Mouse (Mus musculus) MEL (cell line): ENCODE data around the gene Smpd3. TPM values are rescaled to one million over a fixed set of nuclear protein-coding genes. Genes with fewer than 3 reads are reported as not detected.

Experiments used
- DNase-seq: peaks from one replicate; pipeline ENCODE4 v3.0.0; 2011; ENCODE audit warnings: low read depth, low spot score
- H3K27ac ChIP-seq: 2 replicates; pipeline ENCODE4 v1.5.1; 2012; ENCODE audit warnings: low read depth, mild to moderate bottlenecking, control low read depth, low read length, moderate library complexity; ENCODE audit not compliant: control insufficient read depth
- H3K27me3 ChIP-seq, 2 experiments: fragments of 150-350 bp in 1 of 2; sonication (generic) in 1 of 2; 2 replicates each; pipeline ENCODE4 v1.6.1; 2012; ENCODE audit warnings: low read length in 2 of 2, mild to moderate bottlenecking in 2 of 2, improper control_type of control experiment in 1 of 2, moderate library complexity in 1 of 2; ENCODE audit not compliant: insufficient read depth in 2 of 2, control insufficient read depth in 1 of 2
- H3K36me3 ChIP-seq, 2 experiments: 2 replicates each; pipeline ENCODE4 v1.6.1; 2012 to 2014; ENCODE audit warnings: low read length in 2 of 2, improper control_type of control experiment in 1 of 2, inconsistent platforms in 1 of 2, mild to moderate bottlenecking in 1 of 2; ENCODE audit not compliant: insufficient read depth in 2 of 2, control insufficient read depth in 1 of 2
- H3K4me1 ChIP-seq, 2 experiments: fragments of 150-350 bp in 1 of 2; sonication (generic) in 1 of 2; 2 replicates each; pipeline ENCODE4 v1.6.1; 2012; ENCODE audit warnings: low read length in 2 of 2, improper control_type of control experiment in 1 of 2, mild to moderate bottlenecking in 1 of 2; ENCODE audit not compliant: insufficient read depth in 2 of 2, control insufficient read depth in 1 of 2
- H3K4me3 ChIP-seq, 2 experiments: fragments of 150-350 bp in 1 of 2; sonication (generic) in 1 of 2; 2 replicates each; pipeline ENCODE4 v1.5.1; 2012; ENCODE audit warnings: low read depth in 2 of 2, low read length in 2 of 2, mild to moderate bottlenecking in 2 of 2, moderate library complexity in 2 of 2, control low read depth in 1 of 2, improper control_type of control experiment in 1 of 2; ENCODE audit not compliant: control insufficient read depth in 1 of 2, insufficient read depth in 1 of 2
- H3K79me2 ChIP-seq: 2 replicates; pipeline ENCODE4 v1.6.1; 2012; ENCODE audit warnings: mild to moderate bottlenecking, low read length, moderate library complexity; ENCODE audit not compliant: control insufficient read depth, poor library complexity, insufficient read depth
- H3K9ac ChIP-seq: 2 replicates; pipeline ENCODE4 v1.6.1; 2012; ENCODE audit warnings: low read depth, mild to moderate bottlenecking, control low read depth, low read length, moderate library complexity; ENCODE audit not compliant: control insufficient read depth, poor library complexity, severe bottlenecking
- H3K9me3 ChIP-seq: fragments of 150-350 bp; sonication (generic); replicated peaks from 2 replicates; pipeline ENCODE4 v1.6.1; 2012; ENCODE audit warnings: mild to moderate bottlenecking, low read length, improper control_type of control experiment, moderate library complexity; ENCODE audit not compliant: insufficient read depth
- BHLHE40 ChIP-seq: IDR thresholded peaks from 2 replicates; pipeline ENCODE4 v1.6.1; 2012; ENCODE audit warnings: low read depth, mild to moderate bottlenecking, inconsistent platforms, low read length, improper control_type of control experiment, borderline replicate concordance
- CHD2 ChIP-seq: IDR thresholded peaks from 2 replicates; pipeline ENCODE4 v1.6.1; 2011; ENCODE audit warnings: low read length, improper control_type of control experiment
- EP300 ChIP-seq, 2 experiments: IDR thresholded peaks; 2 replicates each; pipeline ENCODE4 v1.6.1; 2011; ENCODE audit warnings: improper control_type of control experiment in 2 of 2, low read length in 2 of 2, low read depth in 1 of 2, mild to moderate bottlenecking in 1 of 2
- GABPA ChIP-seq: IDR thresholded peaks from 2 replicates; pipeline ENCODE4 v1.6.1; 2012; ENCODE audit warnings: low read depth, mild to moderate bottlenecking, inconsistent platforms, low read length, improper control_type of control experiment, moderate library complexity
- GATA1 ChIP-seq: IDR thresholded peaks from 2 replicates; pipeline ENCODE4 v1.6.1; 2011; ENCODE audit warnings: low read depth, low read length, improper control_type of control experiment
- JUND ChIP-seq: IDR thresholded peaks from 2 replicates; pipeline ENCODE4 v1.6.1; 2011; ENCODE audit warnings: low read depth, mild to moderate bottlenecking, improper control_type of control experiment, low read length
- MAFK ChIP-seq: IDR thresholded peaks from 2 replicates; pipeline ENCODE4 v1.6.1; 2011; ENCODE audit warnings: low read depth, mild to moderate bottlenecking, low read length, improper control_type of control experiment, borderline replicate concordance
- MAX ChIP-seq: IDR thresholded peaks from 2 replicates; pipeline ENCODE4 v1.6.1; 2011; ENCODE audit warnings: low read length, improper control_type of control experiment
- MAZ ChIP-seq: IDR thresholded peaks from 2 replicates; pipeline ENCODE4 v1.6.1; 2012; ENCODE audit warnings: low read depth, mild to moderate bottlenecking, inconsistent platforms, low read length, improper control_type of control experiment
- MYC ChIP-seq: IDR thresholded peaks from 2 replicates; pipeline ENCODE4 v1.6.1; 2011; ENCODE audit warnings: low read depth, mild to moderate bottlenecking, low read length, improper control_type of control experiment, moderate library complexity
- NRF1 ChIP-seq: IDR thresholded peaks from 2 replicates; pipeline ENCODE4 v1.6.1; 2014; ENCODE audit warnings: low read depth, mild to moderate bottlenecking, inconsistent platforms, low read length, improper control_type of control experiment, moderate library complexity; ENCODE audit not compliant: poor library complexity, insufficient read depth, severe bottlenecking
- POLR2AphosphoS2 ChIP-seq: IDR thresholded peaks from 2 replicates; pipeline ENCODE4 v1.6.1; 2011; ENCODE audit warnings: low read length, improper control_type of control experiment
- POLR2AphosphoS5 ChIP-seq: IDR thresholded peaks from 2 replicates; pipeline ENCODE4 v1.6.1; 2012; ENCODE audit warnings: low read depth, borderline replicate concordance, mild to moderate bottlenecking, inconsistent platforms, low read length, moderate library complexity, mixed read lengths
- SIN3A ChIP-seq: IDR thresholded peaks from 2 replicates; pipeline ENCODE4 v1.6.1; 2012; ENCODE audit warnings: low read length, improper control_type of control experiment, inconsistent platforms
- SMC3 ChIP-seq: IDR thresholded peaks from 2 replicates; pipeline ENCODE4 v1.6.1; 2011; ENCODE audit warnings: low read depth, low read length, improper control_type of control experiment
- TBP ChIP-seq: IDR thresholded peaks from 2 replicates; pipeline ENCODE4 v1.8.0; 2011; ENCODE audit warnings: low read depth, low read length, improper control_type of control experiment
- TCF12 ChIP-seq: IDR thresholded peaks from 2 replicates; pipeline ENCODE4 v1.6.1; 2014; ENCODE audit warnings: low read depth, mild to moderate bottlenecking, inconsistent platforms, low read length, improper control_type of control experiment, moderate library complexity
- UBTF ChIP-seq: IDR thresholded peaks from 2 replicates; pipeline ENCODE4 v1.6.1; 2012; ENCODE audit warnings: low read depth, mild to moderate bottlenecking, inconsistent platforms, low read length, improper control_type of control experiment, moderate library complexity, borderline replicate concordance; ENCODE audit not compliant: insufficient read depth
- USF1 ChIP-seq: IDR thresholded peaks from 2 replicates; pipeline ENCODE4 v1.6.1; 2014; ENCODE audit warnings: low read depth, mild to moderate bottlenecking, inconsistent platforms, low read length, improper control_type of control experiment, moderate library complexity
- ZKSCAN1 ChIP-seq: IDR thresholded peaks from 2 replicates; pipeline ENCODE4 v1.6.1; 2012; ENCODE audit warnings: low read depth, mild to moderate bottlenecking, inconsistent platforms, low read length, improper control_type of control experiment, moderate library complexity
- ZMIZ1 ChIP-seq: IDR thresholded peaks from 2 replicates; pipeline ENCODE4 v1.6.1; 2012; ENCODE audit warnings: low read depth, mild to moderate bottlenecking, inconsistent platforms, low read length, improper control_type of control experiment, moderate library complexity
- polyA plus RNA-seq, 2 experiments: library from polyadenylated mRNA; stranded (reverse) in 1 of 2; unstranded in 1 of 2; fragments of >175 nt in 1 of 2; fragments of >200 nt in 1 of 2; gene quantifications; 2 replicates each; pipeline versions ENCODE4 v1.2.1 to v1.2.4; 2012; ENCODE audit warnings: low replicate concordance in 2 of 2, low read depth in 1 of 2; ENCODE audit not compliant: insufficient read length in 2 of 2, insufficient read depth in 1 of 2, missing spikeins in 1 of 2
- total RNA-seq: library from RNA; depleted of rRNA; stranded (reverse); fragments of 300-350 nt; gene quantifications from 2 replicates; pipeline ENCODE4 v1.2.3, GENCODE M21; 2012

Smpd3 gene
- total and polyA plus RNA-seq, 3 experiments, result 0.04 to 0.08 TPM; not detected in 1

- H3K4me1 ChIP-seq, result no peaks in the 10 kb centered on the region
- no peak for TF ChIP-seq ZKSCAN1
- TF ChIP-seq BHLHE40, result no peak
- TF ChIP-seq MYC, result no peak
- no peak for TF ChIP-seq MAX
- no peak for TF ChIP-seq GABPA
- no peak for TF ChIP-seq TCF12
- no peak for TF ChIP-seq MAZ
- no peak for TF ChIP-seq POLR2AphosphoS5
- no peaks in the 10 kb centered on the region for H3K79me2 ChIP-seq
- H3K27me3 ChIP-seq, result no peaks in the 10 kb centered on the region
- H3K9me3 ChIP-seq, result no peaks in the 10 kb centered on the region
- DNase-seq, result no peak
- no peak overlapping the region for H3K4me3 ChIP-seq
- H3K36me3 ChIP-seq, result no peaks in the 10 kb centered on the region; a peak in 1 of 4 replicates
- H3K27ac ChIP-seq, result no peak overlapping the region
- H3K9ac ChIP-seq, result no peak overlapping the region
Observed at GRCm38 (mm10) chr8:106260894-106261293, 76.9 kb downstream of the Smpd3 start.

- H3K27me3 ChIP-seq, result no peaks in the 10 kb centered on the region
- no peak for TF ChIP-seq POLR2AphosphoS5
- TF ChIP-seq ZMIZ1, result no peak
- TF ChIP-seq JUND, result no peak
- TF ChIP-seq EP300 (IDR thresholded peaks at IDR 0.05; ENCODE audit: low read depth in 1 of 2, low read length in 2 of 2), result no peak
- no peak for TF ChIP-seq UBTF
- TF ChIP-seq NRF1, result no peak
- TF ChIP-seq SIN3A, result no peak
- no peak for TF ChIP-seq CHD2
- TF ChIP-seq MAFK, result no peak
- TF ChIP-seq TBP, result no peak
- no peak for TF ChIP-seq TCF12
- no peak for TF ChIP-seq SMC3
- TF ChIP-seq MAX, result no peak
- no peak for TF ChIP-seq POLR2AphosphoS2
- no peak for TF ChIP-seq GATA1
- TF ChIP-seq USF1, result no peak
- DNase-seq, result no peak
- no peaks in the 10 kb centered on the region for H3K79me2 ChIP-seq
- H3K4me3 ChIP-seq, result no peak overlapping the region
- no peaks in the 10 kb centered on the region for H3K9me3 ChIP-seq
- no peak overlapping the region for H3K27ac ChIP-seq
- no peaks in the 10 kb centered on the region for H3K4me1 ChIP-seq
- no peaks in the 10 kb centered on the region; a peak in 1 of 4 replicates for H3K36me3 ChIP-seq
- no peak overlapping the region for H3K9ac ChIP-seq
Observed at GRCm38 (mm10) chr8:106259579-106260255, 78.1 kb downstream of the Smpd3 start.
